Mouse (Mus musculus): ENCODE measurements at regions not wholly inside any gene's neighbourhood (a gene's known extent, or its start where the extent isn't known, plus 50 kb on each side); places are given as distances from the start of the nearest gene placed in this dataset.
A peak's percentile ranks its signal among the peaks of the same experiment; 100 is the strongest.

- peak; percentile 68 for DNase-seq
These were observed 101.3 kb downstream of the Tmco5 start for GRCm38 (mm10) chr2:116979561-116980391.

- no peak for DNase-seq
These were observed 102.2 kb downstream of the Tmco5 start for GRCm38 (mm10) chr2:116980692-116981091.

GRCm38 (mm10) chr2:116983351-116983750, 104.9 kb downstream of the Tmco5 start:
- DNase-seq, result no peak

- DNase-seq, result no peak
These were observed 105.4 kb downstream of the Tmco5 start for GRCm38 (mm10) chr2:116983821-116984351.

- DNase-seq, result no peak
These were observed 106.1 kb downstream of the Tmco5 start for GRCm38 (mm10) chr2:116984597-116984996.

- no peak for DNase-seq
These were observed 107.1 kb downstream of the Tmco5 start for GRCm38 (mm10) chr2:116985549-116985948.

- DNase-seq, result no peak
These were observed 110.6 kb downstream of the Tmco5 start for GRCm38 (mm10) chr2:116988953-116989674.

GRCm38 (mm10) chr2:116990106-116990505, 111.6 kb downstream of the Tmco5 start:
- DNase-seq, result no peak

GRCm38 (mm10) chr2:116991561-116992042, 113.1 kb downstream of the Tmco5 start:
- no peak for DNase-seq

GRCm38 (mm10) chr2:116993724-116994123, 115.2 kb downstream of the Tmco5 start:
- DNase-seq, result no peak

- no peak for DNase-seq
These were observed 117.8 kb downstream of the Tmco5 start for GRCm38 (mm10) chr2:116996302-116996701.

- no peak for DNase-seq
These were observed 120.3 kb downstream of the Tmco5 start for GRCm38 (mm10) chr2:116998822-116999221.

- no peak for DNase-seq
These were observed 121.1 kb downstream of the Tmco5 start for GRCm38 (mm10) chr2:116999592-116999991.

GRCm38 (mm10) chr2:117003976-117004375, 117.2 kb upstream of the Spred1 start:
- no peak for DNase-seq

GRCm38 (mm10) chr2:117006846-117007245, 114.3 kb upstream of the Spred1 start:
- no peak for DNase-seq

GRCm38 (mm10) chr2:117008922-117009321, 112.3 kb upstream of the Spred1 start:
- DNase-seq, result no peak

- no peak for DNase-seq
These were observed 111.2 kb upstream of the Spred1 start for GRCm38 (mm10) chr2:117010001-117010400.

- DNase-seq, result no peak
These were observed 110.2 kb upstream of the Spred1 start for GRCm38 (mm10) chr2:117010942-117011341.

GRCm38 (mm10) chr2:117017921-117018651, 103.1 kb upstream of the Spred1 start:
- DNase-seq, result peak; percentile 71

- peak; percentile 88 for DNase-seq
These were observed 102.1 kb upstream of the Spred1 start for GRCm38 (mm10) chr2:117018917-117019538.

GRCm38 (mm10) chr2:117019552-117019951, 101.6 kb upstream of the Spred1 start:
- no peak for DNase-seq

GRCm38 (mm10) chr2:117021787-117022186, 99.4 kb upstream of the Spred1 start:
- no peak for DNase-seq

Data from kidney, postnatal 14 days (tissue).